ENCODE assay signal across 8 mouse cellular contexts in genomic region chr4:115827535-115827887, GRCm38 (mm10). TPM values are rescaled to one million over a fixed set of nuclear protein-coding genes. Genes with fewer than 3 reads are reported as not detected.
DNase-seq lines count a peak whose midpoint lies in the region; ATAC-seq and TF ChIP-seq lines count a peak whose summit lies in the region.

No protein-coding gene starts in this region.

- peak; percentile 21; the same call in 1 of the 2 replicates for TF ChIP-seq CTCF in layer of hippocampus, adult 2 months (conservative IDR thresholded peaks at IDR 0.05)

- 7% methylated on average over 4 of the region's 4 CpGs for WGBS in intestine, embryonic 15.5 days
- 9% methylated on average over 4 of the region's 4 CpGs for WGBS in neural tube, embryonic 13.5 days

- DNase-seq in layer of hippocampus, adult 2 months (ENCODE audit: low spot score in 2 of 2) = peak in 1 of 2 experiments; percentile 10
- DNase-seq in layer of hippocampus, adult 11-12 months (ENCODE audit: low spot score) = no peak
- no peak for DNase-seq in c-Kit-positive CD71-positive TER-119-positive erythroid progenitor cells, embryonic 14.5 days (ENCODE audit: low spot score)
- DNase-seq in left cerebral cortex, postnatal 25 days (ENCODE audit: low spot score in 2 of 2) = no peak
- no peak for DNase-seq in cerebellum, postnatal 36 days

- peaks cover 11% of the 10 kb centered on the region for H3K36me3 ChIP-seq in intestine, embryonic 15.5 days
- no peaks in the 10 kb centered on the region for H3K36me3 ChIP-seq in neural tube, embryonic 13.5 days

- peak; percentile 5 for ATAC-seq in intestine, embryonic 15.5 days
- ATAC-seq in neural tube, embryonic 13.5 days (ENCODE audit: low read depth) = peak; percentile 33

- intact Hi-C loops in left cerebral cortex, postnatal 25 days (cut with DNase I) = no loop called here

- no peaks in the 10 kb centered on the region for H3K27me3 ChIP-seq in intestine, embryonic 15.5 days (replicated peaks)
- peaks cover 17% of the 10 kb centered on the region for H3K27me3 ChIP-seq in neural tube, embryonic 13.5 days

- H3K4me1 ChIP-seq in brown adipose tissue, adult 24 weeks (ENCODE audit: control insufficient read depth, insufficient read depth, insufficient read length, low read length) = peaks cover 10% of the 10 kb centered on the region; the same call in 1 of the 2 replicates
- peaks cover 9% of the 10 kb centered on the region for H3K4me1 ChIP-seq in intestine, embryonic 15.5 days (replicated peaks)
- H3K4me1 ChIP-seq in neural tube, embryonic 13.5 days (replicated peaks) = peaks cover 10% of the 10 kb centered on the region

- H3K4me3 ChIP-seq in layer of hippocampus, adult 2 months = peak overlapping the region; percentile 97
- H3K4me3 ChIP-seq in brown adipose tissue, adult 24 weeks (ENCODE audit: insufficient read depth, low read depth, low read length) = peak overlapping the region; percentile 88
- peak overlapping the region; percentile 74 for H3K4me3 ChIP-seq in intestine, embryonic 15.5 days (replicated peaks)
- H3K4me3 ChIP-seq in neural tube, embryonic 13.5 days = peak overlapping the region; percentile 85

- H3K9me3 ChIP-seq in intestine, embryonic 15.5 days = no peaks in the 10 kb centered on the region
- no peaks in the 10 kb centered on the region for H3K9me3 ChIP-seq in neural tube, embryonic 13.5 days

- peak overlapping the region; percentile 74 for H3K9ac ChIP-seq in intestine, embryonic 15.5 days
- peak overlapping the region; percentile 79 for H3K9ac ChIP-seq in neural tube, embryonic 13.5 days

- H3K4me2 ChIP-seq in intestine, embryonic 15.5 days (replicated peaks) = peak overlapping the region; percentile 74
- peak overlapping the region; percentile 72 for H3K4me2 ChIP-seq in neural tube, embryonic 13.5 days

- H3K27ac ChIP-seq in layer of hippocampus, adult 2 months = peak overlapping the region; percentile 84
- H3K27ac ChIP-seq in brown adipose tissue, adult 24 weeks (replicated peaks; ENCODE audit: low read depth, low read length) = peak overlapping the region; percentile 75
- peak overlapping the region; percentile 87 for H3K27ac ChIP-seq in intestine, embryonic 15.5 days
- H3K27ac ChIP-seq in neural tube, embryonic 13.5 days (replicated peaks) = peak overlapping the region; percentile 63; the same call in 1 of the 2 replicates

RNA-seq across cellular contexts. Expression of gene Mob3c, which starts 0.4 kb away (rescaled TPM):
- total RNA-seq in layer of hippocampus, adult 2 months (2021) = 1 to 10 TPM; 4.8 to 5.0 TPM
- 3.8 and 5.9 TPM in 2 replicates for polyA plus RNA-seq in brown adipose tissue, adult 24 weeks (2012; ENCODE audit: insufficient read depth, insufficient read length, missing spikeins)
- polyA plus RNA-seq in intestine, embryonic 15.5 days (2015; fragmentation: Nextera tagmentation; extraction: Ambion mirVana) = 12.4 and 15.9 TPM in 2 replicates
- polyA plus RNA-seq in neural tube, embryonic 13.5 days (2015; fragmentation: Nextera tagmentation; extraction: Ambion mirVana) = 4.3 and 6.2 TPM in 2 replicates
- total RNA-seq in left cerebral cortex, postnatal 25 days (2021) = 1 to 10 TPM; 3.3 to 4.4 TPM

RNA-seq across cellular contexts. Expression of gene Mknk1, which starts 11.5 kb away (rescaled TPM):
- total RNA-seq in layer of hippocampus, adult 2 months (2021) = 10 to 100 TPM; 49.5 to 55.6 TPM
- 13.8 and 14.1 TPM in 2 replicates for polyA plus RNA-seq in brown adipose tissue, adult 24 weeks (2012; ENCODE audit: insufficient read depth, insufficient read length, missing spikeins)
- 26.9 and 36.8 TPM in 2 replicates for polyA plus RNA-seq in intestine, embryonic 15.5 days (2015; fragmentation: Nextera tagmentation; extraction: Ambion mirVana)
- 24.3 and 28.7 TPM in 2 replicates for polyA plus RNA-seq in neural tube, embryonic 13.5 days (2015; fragmentation: Nextera tagmentation; extraction: Ambion mirVana)
- total RNA-seq in left cerebral cortex, postnatal 25 days (2021) = 10 to 100 TPM; 33.1 to 38.6 TPM

RNA-seq across cellular contexts. Expression of gene Atpaf1, which starts 42.9 kb away (rescaled TPM):
- total RNA-seq in layer of hippocampus, adult 2 months (2021) = 10 to 100 TPM; 54.2 to 60.9 TPM
- 48.5 and 53.5 TPM in 2 replicates for polyA plus RNA-seq in brown adipose tissue, adult 24 weeks (2012; ENCODE audit: insufficient read depth, insufficient read length, missing spikeins)
- 62.4 and 63.5 TPM in 2 replicates for polyA plus RNA-seq in intestine, embryonic 15.5 days (2015; fragmentation: Nextera tagmentation; extraction: Ambion mirVana)
- 32.1 and 38.9 TPM in 2 replicates for polyA plus RNA-seq in neural tube, embryonic 13.5 days (2015; fragmentation: Nextera tagmentation; extraction: Ambion mirVana)
- 10 to 100 TPM; 53.1 to 63.6 TPM for total RNA-seq in left cerebral cortex, postnatal 25 days (2021)

RNA-seq across cellular contexts. Expression of gene Tex38, which starts 46.7 kb away (rescaled TPM):
- total RNA-seq in layer of hippocampus, adult 2 months (2021) = under 1 TPM in 1 of 2 experiments, not detected in 1; 0.49 TPM
- not detected in 2 replicates for polyA plus RNA-seq in brown adipose tissue, adult 24 weeks (2012; ENCODE audit: insufficient read depth, insufficient read length, missing spikeins)
- polyA plus RNA-seq in intestine, embryonic 15.5 days (2015; fragmentation: Nextera tagmentation; extraction: Ambion mirVana) = 0.21 and 0.30 TPM in 2 replicates
- polyA plus RNA-seq in neural tube, embryonic 13.5 days (2015; fragmentation: Nextera tagmentation; extraction: Ambion mirVana) = 0.39 TPM in 1 of 2 replicates, not detected in the other
- total RNA-seq in left cerebral cortex, postnatal 25 days (2021) = not detected

RNA-seq across cellular contexts. Expression of gene Kncn, which starts 56.7 kb away (rescaled TPM):
- total RNA-seq in layer of hippocampus, adult 2 months (2021) = under 1 TPM; 0.41 to 0.42 TPM
- polyA plus RNA-seq in brown adipose tissue, adult 24 weeks (2012; ENCODE audit: insufficient read depth, insufficient read length, missing spikeins) = not detected in 2 replicates
- not detected in 2 replicates for polyA plus RNA-seq in intestine, embryonic 15.5 days (2015; fragmentation: Nextera tagmentation; extraction: Ambion mirVana)
- 0.30 and 0.42 TPM in 2 replicates for polyA plus RNA-seq in neural tube, embryonic 13.5 days (2015; fragmentation: Nextera tagmentation; extraction: Ambion mirVana)
- under 1 TPM; 0.21 to 0.23 TPM for total RNA-seq in left cerebral cortex, postnatal 25 days (2021)
